Mouse (Mus musculus) stomach, adult 2 months (tissue): ENCODE measurements around the gene Crygf. TPM values are rescaled to one million over a fixed set of nuclear protein-coding genes. Genes with fewer than 3 reads are reported as not detected.

Experiments used
- polyA plus RNA-seq: library from polyadenylated mRNA; depleted of rRNA; stranded (reverse); fragments of >200 nt; gene quantifications from 2 replicates; pipeline ENCODE4 v1.2.3, GENCODE M21; 2012; rRNA removed

Gene Crygf
- not detected in 2 replicates for polyA plus RNA-seq

GRCm38 (mm10) chr1:65926294-65926693 is at the start of gene Crygf:
TSS of gene Crygf (plus strand) at chr1:65926520.

Other genes with a start within 250 kb of the Crygf start
- 0.75 and 1.4 TPM in 2 replicates for gene Map2, start 248.8 kb downstream of the Crygf start, polyA plus RNA-seq